Mouse (Mus musculus): ENCODE data around the gene Klf13. TPM values are rescaled to one million over a fixed set of nuclear protein-coding genes. Genes with fewer than 3 reads are reported as not detected.

Klf13 gene
- total and polyA plus RNA-seq, 3 experiments, result 1.7 to 9.7 (median 3.7) TPM

GRCm38 (mm10) chr7:63922975-63923374 is 15.7 kb downstream of the Klf13 start:
- in situ Hi-C loops (cut with MboI; ENCODE audit: low pct_ligation_motif_present, low pct_unique_long_range_greater_than_20kb, low sequenced_read_pairs), result no loop called here
- peaks cover 8% of the 10 kb centered on the region for H3K9me3 ChIP-seq (replicated peaks; ENCODE audit: low read length)
- no peaks in the 10 kb centered on the region for H3K27me3 ChIP-seq (replicated peaks)
- H3K27ac ChIP-seq (ENCODE audit: insufficient read depth, low read depth), result no peak overlapping the region
- TF ChIP-seq RAD21 (IDR thresholded peaks at IDR 0.05; ENCODE audit: low read depth, low read length) (no peak), CHD2 (IDR thresholded peaks at IDR 0.05; ENCODE audit: low read length) (no peak), MXI1 (IDR thresholded peaks at IDR 0.05; ENCODE audit: low read depth, low read length) (no peak), GABPA (IDR thresholded peaks at IDR 0.05; ENCODE audit: insufficient replicate concordance, low read depth, low read length) (no peak), MAZ (IDR thresholded peaks at IDR 0.05; ENCODE audit: low read depth, low read length) (no peak), UBTF (IDR thresholded peaks at IDR 0.05; ENCODE audit: low read depth, low read length) (no peak), ELF1 (IDR thresholded peaks at IDR 0.05; ENCODE audit: low read depth, low read length) (no peak), ZC3H11A (IDR thresholded peaks at IDR 0.05; ENCODE audit: low read depth, low read length) (no peak), TCF12 (IDR thresholded peaks at IDR 0.05; ENCODE audit: low read depth, low read length) (no peak), ZMIZ1 (IDR thresholded peaks at IDR 0.05; ENCODE audit: low read depth, low read length) (no peak), BHLHE40 (IDR thresholded peaks at IDR 0.05; ENCODE audit: low read depth, low read length) (no peak), CTCF (conservative IDR thresholded peaks at IDR 0.05 in 1 of 2, IDR thresholded peaks at IDR 0.05 in 1 of 2; ENCODE audit: low read depth in 2 of 2, low read length in 2 of 2) (no peak), JUND (conservative IDR thresholded peaks at IDR 0.05; ENCODE audit: low read depth, low read length) (no peak), SMC3 (IDR thresholded peaks at IDR 0.05; ENCODE audit: low read depth, low read length) (no peak), POLR2A (IDR thresholded peaks at IDR 0.05; ENCODE audit: low read depth, low read length) (no peak), ZKSCAN1 (IDR thresholded peaks at IDR 0.05; ENCODE audit: borderline replicate concordance, low read depth, low read length) (no peak), MAX (IDR thresholded peaks at IDR 0.05; ENCODE audit: low read length) (no peak), POLR2AphosphoS2 (IDR thresholded peaks at IDR 0.05; ENCODE audit: low read depth, low read length) (no peak)
- peaks cover 14 to 34% of the 10 kb centered on the region in 2 experiments for H3K4me1 ChIP-seq (ENCODE audit: control insufficient read depth in 1 of 2, insufficient read depth in 2 of 2)
- H3K79me2 ChIP-seq (replicated peaks; ENCODE audit: control insufficient read depth, extremely low read depth, insufficient read depth, poor library complexity, severe bottlenecking), result 0 out of 2 replicates have a peak, but pooled peaks cover 2% of the 10 kb centered on the region
- H3K4me3 ChIP-seq (replicated peaks in 1 of 3; ENCODE audit: low read depth in 2 of 3, low read length in 2 of 3, poor library complexity in 1 of 3), result no peak overlapping the region
- no peak for DNase-seq (ENCODE audit: extremely low read depth)
- no peak overlapping the region for H3K4me2 ChIP-seq (ENCODE audit: insufficient read depth, low read depth, poor library complexity, severe bottlenecking)
- peaks cover 0 to 19% of the 10 kb centered on the region in 2 experiments for H3K36me3 ChIP-seq (replicated peaks in 1 of 2; ENCODE audit: control insufficient read depth in 1 of 2, insufficient read depth in 1 of 2, low read length in 1 of 2)
- dilution Hi-C loops (cut with MboI; ENCODE audit: extremely low pct_ligation_motif_present, extremely low pct_unique_long_range_greater_than_20kb, low sequenced_read_pairs), result no loop called here
- H3K9ac ChIP-seq (ENCODE audit: insufficient read depth, low read depth), result no peak overlapping the region

- Histone ChIP-seq H3K79me2 (replicated peaks; ENCODE audit: control insufficient read depth, extremely low read depth, insufficient read depth, poor library complexity, severe bottlenecking) (no peaks in the 10 kb centered on the region), H3K9me3 (replicated peaks; ENCODE audit: low read length) (peaks cover 8% of the 10 kb centered on the region), H3K4me2 (ENCODE audit: insufficient read depth, low read depth, poor library complexity, severe bottlenecking) (no peak overlapping the region), H3K36me3 (replicated peaks in 1 of 2; ENCODE audit: control insufficient read depth in 1 of 2, insufficient read depth in 1 of 2, low read length in 1 of 2) (peaks cover 0 to 22% of the 10 kb centered on the region in 2 experiments), H3K4me1 (ENCODE audit: control insufficient read depth in 1 of 2, insufficient read depth in 2 of 2) (peaks cover 17 to 38% of the 10 kb centered on the region in 2 experiments), H3K9ac (ENCODE audit: insufficient read depth, low read depth) (no peak overlapping the region), H3K4me3 (replicated peaks in 1 of 3; ENCODE audit: low read depth in 2 of 3, low read length in 2 of 3, poor library complexity in 1 of 3) (no peak overlapping the region), H3K27me3 (replicated peaks) (no peaks in the 10 kb centered on the region), H3K27ac (ENCODE audit: insufficient read depth, low read depth) (no peak overlapping the region)
- in situ Hi-C loops (cut with MboI; ENCODE audit: low pct_ligation_motif_present, low pct_unique_long_range_greater_than_20kb, low sequenced_read_pairs), result no loop called here
- dilution Hi-C loops (cut with MboI; ENCODE audit: extremely low pct_ligation_motif_present, extremely low pct_unique_long_range_greater_than_20kb, low sequenced_read_pairs), result no loop called here
- no peak for TF ChIP-seq ZMIZ1 (IDR thresholded peaks at IDR 0.05; ENCODE audit: low read depth, low read length)
- no peak for TF ChIP-seq TCF12 (IDR thresholded peaks at IDR 0.05; ENCODE audit: low read depth, low read length)
- TF ChIP-seq ZNF384 (IDR thresholded peaks at IDR 0.05; ENCODE audit: low read depth, low read length), result no peak
- no peak for TF ChIP-seq POLR2A (IDR thresholded peaks at IDR 0.05; ENCODE audit: low read depth, low read length)
- TF ChIP-seq BHLHE40 (IDR thresholded peaks at IDR 0.05; ENCODE audit: low read depth, low read length), result no peak
- no peak for TF ChIP-seq USF2 (conservative IDR thresholded peaks at IDR 0.05; ENCODE audit: low read depth, low read length)
- DNase-seq (ENCODE audit: extremely low read depth), result no peak
These were observed 16.1 kb downstream of the Klf13 start for GRCm38 (mm10) chr7:63922571-63922970.

All from CH12.LX (cell line).